Mouse (Mus musculus): ENCODE results near the gene Ascl4.

DNA sequence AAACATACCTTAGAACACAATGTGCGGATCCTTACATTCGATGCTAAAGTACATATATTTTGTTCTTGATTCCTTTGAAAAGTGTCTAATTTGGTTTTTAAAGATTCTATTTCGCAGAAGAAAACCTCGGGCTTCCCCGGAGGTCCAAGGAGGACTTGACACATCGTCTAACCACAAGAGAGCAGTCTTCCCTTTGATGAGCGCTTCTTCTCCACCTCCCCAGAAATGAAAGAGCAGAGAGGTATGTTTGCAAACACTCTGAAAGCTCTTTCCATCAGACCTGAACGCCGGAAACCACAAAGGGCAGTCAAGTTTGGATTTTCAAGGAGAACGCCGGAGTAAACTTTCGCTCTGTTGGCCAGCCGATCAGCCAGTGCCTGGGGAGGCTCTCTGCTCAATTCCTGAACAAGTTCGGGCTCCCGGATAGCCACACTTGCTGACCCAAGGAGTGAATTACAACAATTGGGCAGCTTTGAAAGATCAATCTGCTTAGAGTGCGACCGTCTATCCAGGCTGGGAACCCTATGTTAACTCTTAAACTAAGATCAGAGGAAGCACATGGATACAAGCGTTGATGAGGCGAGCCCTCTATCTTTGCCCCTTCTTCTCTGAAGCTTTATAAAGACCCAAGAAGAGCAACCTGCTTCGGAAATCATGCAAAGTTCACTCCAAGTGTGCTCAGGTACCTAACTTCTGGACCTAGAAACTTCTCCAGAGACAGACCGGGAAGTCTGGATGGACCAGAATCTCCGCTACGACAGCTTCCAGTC, at the start of gene Ascl4:
- TF ChIP-seq CTCF (IDR thresholded peaks at IDR 0.05; ENCODE audit: borderline replicate concordance, control insufficient read depth, extremely low read depth, insufficient read depth, low read length, poor library complexity), result no peak
- TF ChIP-seq POLR2A (IDR thresholded peaks at IDR 0.05; ENCODE audit: control insufficient read depth, extremely low read depth, insufficient read depth, low read length, poor library complexity), result no peak

Measured in thymus, adult 2 months (tissue).